ENCODE assay signal across 8 mouse cellular contexts in genomic region chr8:126460274-126460673, GRCm38 (mm10). TPM values are rescaled to one million over a fixed set of nuclear protein-coding genes. Genes with fewer than 3 reads are reported as not detected.
DNase-seq lines count a peak whose midpoint lies in the region; ATAC-seq and TF ChIP-seq lines count a peak whose summit lies in the region.

No protein-coding gene starts in this region.

- H3K27ac ChIP-seq in heart, postnatal 0 days (ENCODE audit: low read depth), result no peak overlapping the region

- peak; percentile 47 for TF ChIP-seq CTCF in heart, postnatal 0 days (IDR thresholded peaks at IDR 0.05; ENCODE audit: low read depth)

- WGBS in heart, postnatal 0 days, result 60% methylated on average over 3 of the region's 3 CpGs

- H3K4me1 ChIP-seq in heart, postnatal 0 days (ENCODE audit: control insufficient read depth, insufficient read depth), result no peaks in the 10 kb centered on the region

- no peak for ATAC-seq in heart, postnatal 0 days (ENCODE audit: insufficient read depth, low read depth)
- no peak for ATAC-seq in erythroid progenitor cell, adult 5-6 weeks (replicated peaks; ENCODE audit: low FRiP score, poor library complexity, severe bottlenecking)

- H3K4me3 ChIP-seq in heart, postnatal 0 days (ENCODE audit: low read depth, low read length), result no peak overlapping the region

- no peak overlapping the region for H3K4me2 ChIP-seq in heart, postnatal 0 days (ENCODE audit: low read depth, low read length)

- H3K9me3 ChIP-seq in heart, postnatal 0 days (replicated peaks; ENCODE audit: control insufficient read depth, low read length), result no peaks in the 10 kb centered on the region

- H3K36me3 ChIP-seq in heart, postnatal 0 days (replicated peaks; ENCODE audit: control insufficient read depth, insufficient read depth, low read length), result peaks cover 64% of the 10 kb centered on the region

- H3K9ac ChIP-seq in heart, postnatal 0 days (replicated peaks; ENCODE audit: low read depth, low read length), result no peak overlapping the region

- intact Hi-C loops in heart, postnatal 25 days (cut with DNase I), result loop anchor here (1.0 kb wide), 1 partner anchor 22 kb away; no protein-coding TSS in a partner anchor

- no peak for TF ChIP-seq EP300 in heart, postnatal 0 days (IDR thresholded peaks at IDR 0.05; ENCODE audit: low read depth)

- no peak for DNase-seq in heart, postnatal 0 days (ENCODE audit: low spot score)
- no peak for DNase-seq in heart, postnatal 25 days (ENCODE audit: low spot score)
- DNase-seq in right cerebral cortex, postnatal 4 days, result peak; percentile 55
- DNase-seq in right cerebral cortex, postnatal 36 days (ENCODE audit: low spot score in 2 of 2), result no peak
- DNase-seq in cerebellum, postnatal 25 days, result peak; percentile 43 to 75
- peak; percentile 44 to 86 for DNase-seq in kidney, postnatal 36 days
- DNase-seq in spleen, adult 12 weeks (ENCODE audit: low spot score), result peak; percentile 31

- H3K27me3 ChIP-seq in heart, postnatal 0 days (ENCODE audit: control insufficient read depth, insufficient read depth, low read length), result no peaks in the 10 kb centered on the region

RNA-seq across cellular contexts. Expression of gene Tarbp1, which starts 14.6 kb away (rescaled TPM):
- total RNA-seq in heart, postnatal 0 days (2014; rRNA removed; ENCODE audit: low replicate concordance), result 5.6 and 7.3 TPM in 2 replicates
- 0.73 and 0.92 TPM in 2 replicates for polyA plus RNA-seq in heart, postnatal 0 days (2015; fragmentation: Nextera tagmentation; extraction: Ambion mirVana)
- total RNA-seq in heart, postnatal 25 days (2021), result 1 to 10 TPM; 4.0 to 5.1 TPM
- total RNA-seq in erythroid progenitor cell, adult 5-6 weeks (2015; ENCODE audit: low replicate concordance), result 5.4 and 6.3 TPM in 2 replicates
- total RNA-seq in erythroid progenitor cell, adult 5-6 weeks (2017; ENCODE audit: low replicate concordance), result 0.45 and 2.2 TPM in 2 replicates

RNA-seq across cellular contexts. Expression of gene Coa6, which starts 38.0 kb away (rescaled TPM):
- 26.1 and 29.8 TPM in 2 replicates for total RNA-seq in heart, postnatal 0 days (2014; rRNA removed; ENCODE audit: low replicate concordance)
- 69.8 and 76.2 TPM in 2 replicates for polyA plus RNA-seq in heart, postnatal 0 days (2015; fragmentation: Nextera tagmentation; extraction: Ambion mirVana)
- total RNA-seq in heart, postnatal 25 days (2021), result 10 to 100 TPM; 24.8 to 26.2 TPM
- 14.7 and 28.1 TPM in 2 replicates for total RNA-seq in erythroid progenitor cell, adult 5-6 weeks (2015; ENCODE audit: low replicate concordance)
- total RNA-seq in erythroid progenitor cell, adult 5-6 weeks (2017; ENCODE audit: low replicate concordance), result 2.2 and 5.1 TPM in 2 replicates

Comparison
In these comparisons a context has a peak if more than half of its experiments do, and no peak if none do; other contexts are left out.
1. DNase-seq: peak in right cerebral cortex, postnatal 4 days (single experiment), cerebellum, postnatal 25 days (2 of 2), kidney, postnatal 36 days (2 of 2) and spleen, adult 12 weeks (single experiment); none in heart, postnatal 0 days (single experiment), heart, postnatal 25 days (single experiment) and right cerebral cortex, postnatal 36 days (0 of 2).